Mouse (Mus musculus): ENCODE data around the gene St6galnac5.

The St6galnac5 gene

GRCm38 (mm10) chr3:152913625-152914024 is 68.4 kb downstream of the St6galnac5 start:
- peak; percentile 56 for DNase-seq (ENCODE audit: low read depth)

GRCm38 (mm10) chr3:152913150-152913549 is 68.9 kb downstream of the St6galnac5 start:
- no peak for DNase-seq (ENCODE audit: low read depth)

GRCm38 (mm10) chr3:152912216-152913101 is 69.6 kb downstream of the St6galnac5 start:
- DNase-seq (ENCODE audit: low read depth) = peak; percentile 95

GRCm38 (mm10) chr3:152911578-152911977 is 70.5 kb downstream of the St6galnac5 start:
- peak; percentile 27 for DNase-seq (ENCODE audit: low read depth)

- peak; percentile 78 for DNase-seq (ENCODE audit: low read depth)
Measured at GRCm38 (mm10) chr3:152907683-152908082, 74.4 kb downstream of the St6galnac5 start.

GRCm38 (mm10) chr3:152907087-152907486 is 75.0 kb downstream of the St6galnac5 start:
- DNase-seq (ENCODE audit: low read depth) = no peak

GRCm38 (mm10) chr3:152905800-152906199 is 76.2 kb downstream of the St6galnac5 start:
- no peak for DNase-seq (ENCODE audit: low read depth)

GRCm38 (mm10) chr3:152905026-152905425 is 77.0 kb downstream of the St6galnac5 start:
- no peak for DNase-seq (ENCODE audit: low read depth)

GRCm38 (mm10) chr3:152898906-152899305 is 83.1 kb downstream of the St6galnac5 start:
- no peak for DNase-seq (ENCODE audit: low read depth)

- DNase-seq (ENCODE audit: low read depth) = peak; percentile 49
Measured at GRCm38 (mm10) chr3:152897196-152897595, 84.8 kb downstream of the St6galnac5 start.

- DNase-seq (ENCODE audit: low read depth) = no peak
Measured at GRCm38 (mm10) chr3:152896111-152896510, 85.9 kb downstream of the St6galnac5 start.

- DNase-seq (ENCODE audit: low read depth) = no peak
Measured at GRCm38 (mm10) chr3:152894935-152895334, 87.1 kb downstream of the St6galnac5 start.

- no peak for DNase-seq (ENCODE audit: low read depth)
Measured at GRCm38 (mm10) chr3:152888116-152888515, 93.9 kb downstream of the St6galnac5 start.

GRCm38 (mm10) chr3:152886749-152887148 is 95.3 kb downstream of the St6galnac5 start:
- DNase-seq (ENCODE audit: low read depth) = peak; percentile 67

- DNase-seq (ENCODE audit: low read depth) = no peak
Measured at GRCm38 (mm10) chr3:152883556-152883955, 98.5 kb downstream of the St6galnac5 start.

- DNase-seq (ENCODE audit: low read depth) = no peak
Measured at GRCm38 (mm10) chr3:152881706-152882105, 100.3 kb downstream of the St6galnac5 start.

- DNase-seq (ENCODE audit: low read depth) = no peak
Measured at GRCm38 (mm10) chr3:152880121-152880835, 101.8 kb downstream of the St6galnac5 start.

GRCm38 (mm10) chr3:152875723-152876290 is 106.2 kb downstream of the St6galnac5 start:
- DNase-seq (ENCODE audit: low read depth) = peak; percentile 18

- DNase-seq (ENCODE audit: low read depth) = no peak
Measured at GRCm38 (mm10) chr3:152874431-152875355, 107.4 kb downstream of the St6galnac5 start.

- no peak for DNase-seq (ENCODE audit: low read depth)
Measured at GRCm38 (mm10) chr3:152872596-152872995, 109.5 kb downstream of the St6galnac5 start.

- no peak for DNase-seq (ENCODE audit: low read depth)
Measured at GRCm38 (mm10) chr3:152872054-152872453, 110.0 kb downstream of the St6galnac5 start.

Measured in induced T-regulatory cell, adult 2 months (primary cell).